In genomic region chr19:24122647-24123046, GRCm38 (mm10) we compare ENCODE assay signal across 20 mouse cellular contexts.
DNase-seq lines count a peak whose midpoint lies in the region; ATAC-seq and TF ChIP-seq lines count a peak whose summit lies in the region.
"Had no signal": no experiment of that assay in that cellular context is flagged by ENCODE, and none has a peak within 500 bp of the region (broad histone marks: within the 10 kb centered on the region; RNA-seq: fewer than 3 reads in every experiment).

No protein-coding gene starts in this region.

- no peak overlapping the region for H3K4me2 ChIP-seq in stomach, postnatal 0 days (replicated peaks; ENCODE audit: low read depth)

- no peak for TF ChIP-seq POLR2A in MEL (IDR thresholded peaks at IDR 0.05; ENCODE audit: control insufficient read depth in 1 of 2, insufficient read depth in 1 of 2, low read depth in 1 of 2, low read length in 2 of 2, poor library complexity in 1 of 2)

- no peaks in the 10 kb centered on the region for H3K27me3 ChIP-seq in MEL (ENCODE audit: control insufficient read depth in 1 of 2, insufficient read depth in 2 of 2, low read length in 2 of 2)
- no peaks in the 10 kb centered on the region for H3K27me3 ChIP-seq in stomach, postnatal 0 days (ENCODE audit: control insufficient read depth, insufficient read depth, low read length)
- H3K27me3 ChIP-seq: CH12.LX, Patski had no signal

- no peak for ATAC-seq in stomach, postnatal 0 days (ENCODE audit: low FRiP score, low TSS enrichment)
- ATAC-seq: activated CD4-positive, CD25-positive, alpha-beta regulatory T cell, adult 4 months; CD4-positive, CD25-positive, alpha-beta regulatory T cell, adult 4 months; Patski had no signal

- no peak for TF ChIP-seq RAD21 in MEL (IDR thresholded peaks at IDR 0.05; ENCODE audit: low read depth, low read length)

- no peak overlapping the region for H3K27ac ChIP-seq in MEL (ENCODE audit: control insufficient read depth, low read depth, low read length)
- peak overlapping the region; percentile 63 for H3K27ac ChIP-seq in stomach, postnatal 0 days (replicated peaks)

- peaks cover 0 to 4% of the 10 kb centered on the region in 2 experiments; a peak in 2 of 4 replicates for H3K4me1 ChIP-seq in MEL (ENCODE audit: control insufficient read depth in 1 of 2, insufficient read depth in 2 of 2, low read length in 2 of 2)
- no peaks in the 10 kb centered on the region for H3K4me1 ChIP-seq in stomach, postnatal 0 days (replicated peaks; ENCODE audit: control insufficient read depth, insufficient read depth)

- no peaks in the 10 kb centered on the region for H3K79me2 ChIP-seq in MEL (ENCODE audit: control insufficient read depth, insufficient read depth, low read length, poor library complexity)

- TF ChIP-seq CTCF in MEL (IDR thresholded peaks at IDR 0.05 in 2 of 3, conservative IDR thresholded peaks at IDR 0.05 in 1 of 3; ENCODE audit: control insufficient read depth in 1 of 3, insufficient read depth in 1 of 3, low read depth in 2 of 3, low read length in 3 of 3, poor library complexity in 1 of 3, severe bottlenecking in 1 of 3): no peak
- TF ChIP-seq CTCF in stomach, postnatal 0 days (IDR thresholded peaks at IDR 0.05; ENCODE audit: low read depth): no peak

- 72% methylated on average over 9 of the region's 9 CpGs for WGBS in stomach, postnatal 0 days

- TF ChIP-seq EP300 in MEL (IDR thresholded peaks at IDR 0.05; ENCODE audit: low read depth in 1 of 2, low read length in 2 of 2): peak; percentile 46 to 71; a peak in 3 of 4 replicates
- TF ChIP-seq EP300 in stomach, postnatal 0 days (optimal IDR thresholded peaks at IDR 0.05): no peak

- peak; percentile 36 for DNase-seq in MEL (ENCODE audit: low read depth, low spot score)
- DNase-seq in stomach, postnatal 0 days (ENCODE audit: low spot score): peak; percentile 56
- DNase-seq in thymus, postnatal 4 days: no peak
- DNase-seq in heart, postnatal 14 days: no peak
- DNase-seq: adrenal gland, adult 2 months; adrenal gland, adult 8-10 months; adrenal gland, postnatal 10 days; adrenal gland, postnatal 14 days; adrenal gland, postnatal 25 days; adrenal gland, postnatal 36 days; B cell, adult 2 months; cerebellum, adult 11 months; cerebellum, adult 11-12 months; cerebellum, adult 18-20 months; cerebellum, adult 2 months had no signal

- H3K36me3 ChIP-seq in MEL (ENCODE audit: control insufficient read depth in 1 of 2, insufficient read depth in 2 of 2, low read length in 2 of 2): peaks cover 0 to 4% of the 10 kb centered on the region in 2 experiments; a peak in 2 of 4 replicates
- H3K36me3 ChIP-seq in stomach, postnatal 0 days (ENCODE audit: control insufficient read depth, insufficient read depth, low read length): no peaks in the 10 kb centered on the region
- H3K36me3 ChIP-seq: G1E had no signal

- H3K9ac ChIP-seq in MEL (ENCODE audit: control insufficient read depth, low read depth, low read length, poor library complexity, severe bottlenecking): no peak overlapping the region
- H3K9ac ChIP-seq in stomach, postnatal 0 days (ENCODE audit: low read length): no peak overlapping the region

- no peaks in the 10 kb centered on the region for H3K9me3 ChIP-seq in MEL (replicated peaks; ENCODE audit: insufficient read depth, low read length)
- H3K9me3 ChIP-seq in stomach, postnatal 0 days (ENCODE audit: control insufficient read depth, low read length): no peaks in the 10 kb centered on the region
- H3K9me3 ChIP-seq: G1E had no signal

- no peak overlapping the region for H3K4me3 ChIP-seq in MEL (ENCODE audit: control insufficient read depth in 1 of 2, insufficient read depth in 1 of 2, low read depth in 2 of 2, low read length in 2 of 2)
- H3K4me3 ChIP-seq in stomach, postnatal 0 days (ENCODE audit: low read depth, low read length): no peak overlapping the region

- intact Hi-C loops in heart, postnatal 14 days (cut with DNase I): no loop called here

TF ChIP-seq in MEL, 35 proteins besides CTCF, POLR2A, EP300 and RAD21:
- no peak for TF ChIP-seq SIN3A (IDR thresholded peaks at IDR 0.05; ENCODE audit: low read length)
- TF ChIP-seq ZNF384 (IDR thresholded peaks at IDR 0.05; ENCODE audit: low read depth, low read length): peak; percentile 92
- peak; percentile 90 for TF ChIP-seq RCOR1 (IDR thresholded peaks at IDR 0.05; ENCODE audit: low read depth, low read length)
- peak; percentile 62 for TF ChIP-seq GATA1 (IDR thresholded peaks at IDR 0.05; ENCODE audit: low read depth, low read length)
- TF ChIP-seq JUND (IDR thresholded peaks at IDR 0.05; ENCODE audit: low read depth, low read length): no peak

Comparison
In these comparisons a context has a peak if more than half of its experiments do, and no peak if none do; other contexts are left out.
1. DNase-seq: peak in MEL (single experiment) and stomach, postnatal 0 days (single experiment); none in thymus, postnatal 4 days (single experiment) and heart, postnatal 14 days (0 of 2).